ENCODE assay signal across 8 mouse cellular contexts in the genomic region with DNA sequence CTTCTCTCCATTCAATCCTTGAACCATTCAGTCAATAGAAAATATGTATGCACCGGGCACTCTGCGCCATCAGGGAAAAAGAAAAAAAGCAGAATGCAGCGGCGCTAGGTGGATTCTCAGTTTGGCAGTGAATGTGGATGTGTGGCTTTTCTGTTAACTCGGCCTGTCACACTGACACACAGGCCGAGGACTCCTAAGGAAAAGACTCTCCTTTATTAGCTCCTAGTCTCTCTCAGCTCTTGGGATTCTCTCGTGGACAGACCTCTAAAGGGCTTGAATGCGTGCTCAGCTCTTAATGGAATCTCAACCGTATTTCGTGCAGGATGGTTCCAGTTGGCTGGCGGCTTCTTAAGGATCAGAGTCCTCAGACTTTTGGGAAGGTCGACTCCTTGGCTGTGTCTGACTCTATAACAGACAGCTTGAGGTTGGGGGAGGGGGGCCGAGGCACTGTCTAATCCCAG. TPM values are rescaled to one million over a fixed set of nuclear protein-coding genes. Genes with fewer than 3 reads are reported as not detected.
DNase-seq lines count a peak whose midpoint lies in the region; ATAC-seq lines count a peak whose summit lies in the region.

No protein-coding gene starts in this region.

- H3K9ac ChIP-seq in hindbrain, embryonic 16.5 days (ENCODE audit: low read depth, low read length) = peak overlapping the region; percentile 97
- 0 out of 2 replicates have a peak overlapping the region, but pooled peaks have one; percentile 56 for H3K9ac ChIP-seq in liver, embryonic 13.5 days

- DNase-seq in left cerebral cortex, postnatal 25 days (ENCODE audit: low spot score in 2 of 2) = peak; percentile 49 to 61
- no peak for DNase-seq in left cerebral cortex, adult 11 months (ENCODE audit: low spot score)
- DNase-seq in adipocyte (ENCODE audit: low spot score) = peak; percentile 41
- DNase-seq in embryonic facial prominence, embryonic 10.5 days (ENCODE audit: low spot score) = no peak
- DNase-seq in liver, embryonic 13.5 days = no peak
- peak; percentile 53 for DNase-seq in testis, postnatal 10 days (ENCODE audit: low spot score)
- no peak for DNase-seq in spleen, postnatal 4 days (ENCODE audit: low spot score in 2 of 2)

- WGBS in embryonic facial prominence, embryonic 10.5 days = 6% methylated on average over 13 of the region's 13 CpGs
- WGBS in hindbrain, embryonic 16.5 days = 2% methylated on average over 13 of the region's 13 CpGs
- 27% methylated on average over 13 of the region's 13 CpGs for whole genome bisulfite sequencing in liver, embryonic 13.5 days (ENCODE audit: insufficient replicate concordance)

- ATAC-seq in hindbrain, embryonic 16.5 days = no peak
- ATAC-seq in liver, embryonic 13.5 days (ENCODE audit: low read depth) = no peak

- H3K36me3 ChIP-seq in embryonic facial prominence, embryonic 10.5 days (replicated peaks) = peaks cover 31% of the 10 kb centered on the region
- H3K36me3 ChIP-seq in hindbrain, embryonic 16.5 days (ENCODE audit: control insufficient read depth, insufficient read depth, low read length) = peaks cover 12% of the 10 kb centered on the region
- peaks cover 26% of the 10 kb centered on the region for H3K36me3 ChIP-seq in liver, embryonic 13.5 days

- peak overlapping the region; percentile 94 for H3K27ac ChIP-seq in embryonic facial prominence, embryonic 10.5 days (replicated peaks)
- peak overlapping the region; percentile 100 for H3K27ac ChIP-seq in hindbrain, embryonic 16.5 days (ENCODE audit: low read depth, low read length)
- H3K27ac ChIP-seq in liver, embryonic 13.5 days = 0 out of 2 replicates have a peak overlapping the region, but pooled peaks have one; percentile 60

- H3K4me2 ChIP-seq in hindbrain, embryonic 16.5 days (ENCODE audit: low read length) = peak overlapping the region; percentile 83
- peak overlapping the region; percentile 78 for H3K4me2 ChIP-seq in liver, embryonic 13.5 days

- no peaks in the 10 kb centered on the region for H3K9me3 ChIP-seq in embryonic facial prominence, embryonic 10.5 days
- no peaks in the 10 kb centered on the region for H3K9me3 ChIP-seq in hindbrain, embryonic 16.5 days (ENCODE audit: control insufficient read depth, low read length)
- no peaks in the 10 kb centered on the region for H3K9me3 ChIP-seq in liver, embryonic 13.5 days (replicated peaks)

- H3K4me3 ChIP-seq in embryonic facial prominence, embryonic 10.5 days = peak overlapping the region; percentile 85
- H3K4me3 ChIP-seq in hindbrain, embryonic 16.5 days (ENCODE audit: low read length) = peak overlapping the region; percentile 86
- peak overlapping the region; percentile 70 for H3K4me3 ChIP-seq in liver, embryonic 13.5 days (replicated peaks)

- intact Hi-C loops in left cerebral cortex, postnatal 25 days (cut with DNase I) = no loop called here

- H3K4me1 ChIP-seq in embryonic facial prominence, embryonic 10.5 days = peaks cover 49% of the 10 kb centered on the region
- H3K4me1 ChIP-seq in hindbrain, embryonic 16.5 days (ENCODE audit: control insufficient read depth, insufficient read depth, low read depth, low read length) = peaks cover 33% of the 10 kb centered on the region
- peaks cover 35% of the 10 kb centered on the region for H3K4me1 ChIP-seq in liver, embryonic 13.5 days (replicated peaks)

- peaks cover 6% of the 10 kb centered on the region; the same call in 1 of the 2 replicates for H3K27me3 ChIP-seq in embryonic facial prominence, embryonic 10.5 days (replicated peaks; ENCODE audit: low read depth, poor library complexity, severe bottlenecking)
- H3K27me3 ChIP-seq in hindbrain, embryonic 16.5 days (replicated peaks; ENCODE audit: control insufficient read depth, insufficient read depth, low read length) = no peaks in the 10 kb centered on the region
- peaks cover 13% of the 10 kb centered on the region for H3K27me3 ChIP-seq in liver, embryonic 13.5 days

RNA-seq across cellular contexts. Expression of a gene that starts 0.6 kb away (rescaled TPM):
- 100 to 1,000 TPM; 569 to 580 TPM for total RNA-seq in left cerebral cortex, postnatal 25 days (2021)
- polyA plus RNA-seq in embryonic facial prominence, embryonic 10.5 days (2016; fragmentation: Nextera tagmentation; extraction: Ambion mirVana) = 543 and 574 TPM in 2 replicates
- polyA plus RNA-seq in hindbrain, embryonic 16.5 days (2015; fragmentation: Nextera tagmentation; extraction: Ambion mirVana) = 1,030 and 1,170 TPM in 2 replicates
- 124 and 129 TPM in 2 replicates for polyA plus RNA-seq in liver, embryonic 13.5 days (2015; fragmentation: Nextera tagmentation; extraction: Ambion mirVana)

RNA-seq across cellular contexts. Expression of a gene that starts 59.7 kb away (rescaled TPM):
- total RNA-seq in left cerebral cortex, postnatal 25 days (2021) = 10 to 100 TPM; 46.3 to 48.2 TPM
- 3.0 and 4.1 TPM in 2 replicates for polyA plus RNA-seq in embryonic facial prominence, embryonic 10.5 days (2016; fragmentation: Nextera tagmentation; extraction: Ambion mirVana)
- polyA plus RNA-seq in hindbrain, embryonic 16.5 days (2015; fragmentation: Nextera tagmentation; extraction: Ambion mirVana) = 9.8 and 10.9 TPM in 2 replicates
- 3.7 and 4.4 TPM in 2 replicates for polyA plus RNA-seq in liver, embryonic 13.5 days (2015; fragmentation: Nextera tagmentation; extraction: Ambion mirVana)

Comparison
In these comparisons a context has a peak if more than half of its experiments do, and no peak if none do; other contexts are left out.
1. DNase-seq: peak in left cerebral cortex, postnatal 25 days (2 of 2), adipocyte (single experiment) and testis, postnatal 10 days (single experiment); none in left cerebral cortex, adult 11 months (single experiment), embryonic facial prominence, embryonic 10.5 days (single experiment), liver, embryonic 13.5 days (single experiment) and spleen, postnatal 4 days (0 of 2).
2. Peak in every context shown above with its lines, with median percentiles within 50 percentile points of each other: H3K27ac ChIP-seq and H3K4me3 ChIP-seq.